Mouse (Mus musculus) brain, embryonic 14.5 days (tissue): ENCODE data around the gene Tnrc18.

ENCODE experiments used
- CTCF ChIP-seq: fragments of 200-500 bp; IDR thresholded peaks from 2 replicates; pipeline ENCODE4 v1.5.1; 2012; ENCODE audit warnings: inconsistent platforms, mild to moderate bottlenecking, moderate library complexity, borderline replicate concordance; ENCODE audit not compliant: insufficient read depth, insufficient read length; ENCODE audit errors: extremely low read depth
- POLR2A ChIP-seq: fragments of 200-500 bp; IDR thresholded peaks from 2 replicates; pipeline ENCODE4 v1.6.1; 2012; ENCODE audit warnings: mild to moderate bottlenecking, inconsistent platforms, borderline replicate concordance; ENCODE audit not compliant: poor library complexity, insufficient read depth, insufficient read length, severe bottlenecking; ENCODE audit errors: extremely low read depth

DNA sequence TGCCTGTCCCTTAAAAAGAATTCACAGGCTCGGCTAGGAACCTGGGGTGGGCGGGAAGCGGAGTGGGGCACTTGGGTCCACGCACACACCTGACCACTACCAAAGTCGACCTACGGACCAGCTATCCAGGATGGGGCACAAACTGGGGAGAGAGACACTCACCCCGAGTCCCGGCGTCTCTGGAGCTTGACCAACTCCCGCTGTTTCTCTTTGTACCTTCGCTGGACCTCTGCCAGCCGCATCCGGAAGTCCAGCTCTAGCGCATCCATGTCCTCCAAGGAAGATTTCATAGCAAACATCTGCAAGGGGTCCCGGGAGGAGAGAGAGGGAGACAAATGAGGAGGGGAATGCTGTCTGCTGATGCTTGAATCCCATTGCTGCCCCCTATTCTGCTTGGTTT is 52.6 kb downstream of the Tnrc18 start:
- TF ChIP-seq CTCF (no peak), POLR2A (no peak)
